Mouse (Mus musculus) G1E (cell line): ENCODE measurements around the gene Mmrn1.

ENCODE experiments used
- CTCF ChIP-seq: IDR thresholded peaks from 2 replicates; pipeline ENCODE4 v1.5.1; 2012; ENCODE audit warnings: low read depth, low read length, inconsistent platforms, mixed read lengths
- GATA1 ChIP-seq: IDR thresholded peaks from 2 replicates; pipeline ENCODE4 v1.6.1; 2012; ENCODE audit warnings: borderline replicate concordance, low read length, inconsistent platforms, mixed read lengths
- POLR2AphosphoS5 ChIP-seq: IDR thresholded peaks from 2 replicates; pipeline ENCODE4 v1.6.1; 2012; ENCODE audit warnings: low read depth, low read length, inconsistent platforms; ENCODE audit not compliant: insufficient replicate concordance

DNA sequence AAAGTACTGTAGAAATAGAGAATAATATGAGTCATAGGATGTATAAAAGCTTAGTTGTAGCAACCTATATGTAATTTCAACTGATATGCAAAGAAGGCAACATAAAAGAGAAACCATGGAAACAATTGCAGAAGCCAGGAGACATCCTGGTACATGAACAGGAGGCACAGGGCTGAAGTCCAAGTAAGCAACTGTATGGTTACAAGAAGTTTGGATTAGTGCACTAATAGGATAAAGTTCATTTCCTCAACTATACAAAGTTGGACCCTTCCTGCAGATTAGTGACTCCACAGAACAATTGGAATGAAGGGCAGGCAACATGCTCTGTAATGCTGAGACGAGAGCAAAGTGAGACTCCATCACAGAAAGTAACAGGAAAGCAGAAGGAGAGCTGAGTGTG is 59.6 kb downstream of the Mmrn1 start:
- no peak for TF ChIP-seq CTCF
- TF ChIP-seq POLR2AphosphoS5, result no peak
- no peak for TF ChIP-seq GATA1
